Mouse (Mus musculus): ENCODE measurements at regions not wholly inside any gene's neighbourhood (a gene's known extent, or its start where the extent isn't known, plus 50 kb on each side); places are given as distances from the start of the nearest gene placed in this dataset.

DNA sequence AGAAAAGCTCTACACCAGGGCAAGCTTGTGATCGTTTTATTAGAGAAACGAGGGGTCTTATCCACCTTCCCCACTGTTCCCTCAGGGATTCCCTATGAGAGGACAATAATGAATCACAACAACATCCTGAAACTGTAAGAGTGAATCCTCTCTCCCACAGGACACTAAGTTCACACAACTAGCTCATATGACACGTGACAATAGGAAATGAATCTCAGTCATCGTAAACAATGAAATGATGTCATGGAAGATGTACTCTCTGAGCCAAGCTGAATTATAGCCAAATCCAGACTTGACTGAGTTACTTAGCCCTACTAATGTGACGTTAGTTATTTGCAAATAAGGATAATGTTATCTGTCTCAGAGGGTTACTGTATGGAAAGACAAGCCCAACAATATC, 54.6 kb upstream of the Ccn6 start:
- TF ChIP-seq CTCF (IDR thresholded peaks at IDR 0.05; ENCODE audit: borderline replicate concordance, insufficient read depth, low read length) (no peak), POLR2A (IDR thresholded peaks at IDR 0.05; ENCODE audit: low read depth, low read length) (no peak)

All from embryonic fibroblast, embryonic 13.5 days (primary cell).